Mouse (Mus musculus) myocyte (in vitro differentiated cells): ENCODE measurements around the gene Rnf214. TPM values are rescaled to one million over a fixed set of nuclear protein-coding genes. Genes with fewer than 3 reads are reported as not detected.

Experiments used
- H3K27me3 ChIP-seq: one replicate; pipeline ENCODE4 v1.6.1; 2011; ENCODE audit not compliant: control insufficient read depth, insufficient read depth, insufficient read length
- H3K36me3 ChIP-seq: one replicate; pipeline ENCODE4 v1.6.1; 2011; ENCODE audit not compliant: control insufficient read depth, insufficient read depth
- H3K4me2 ChIP-seq: one replicate; pipeline ENCODE4 v1.6.1; 2011; ENCODE audit warnings: low read depth, control low read depth
- H3K4me3 ChIP-seq: one replicate; pipeline ENCODE4 v1.5.1; 2011; ENCODE audit warnings: mild to moderate bottlenecking, control low read depth, moderate library complexity
- H3K79me2 ChIP-seq: one replicate; pipeline ENCODE4 v1.6.1; 2011; ENCODE audit not compliant: control insufficient read depth, insufficient read depth
- H3ac ChIP-seq: one replicate; pipeline ENCODE4 v1.6.1; 2011; ENCODE audit not compliant: control insufficient read depth, insufficient read length
- CEBPB ChIP-seq: IDR thresholded peaks from 2 replicates; pipeline ENCODE4 v1.6.1; 2011; ENCODE audit warnings: mild to moderate bottlenecking, moderate library complexity; ENCODE audit not compliant: poor library complexity, insufficient read depth, severe bottlenecking
- E2F4 ChIP-seq: IDR thresholded peaks from one replicate; pipeline ENCODE4 v1.6.1; 2011; ENCODE audit warnings: mild to moderate bottlenecking, control low read depth, moderate library complexity; ENCODE audit not compliant: insufficient read depth
- MAX ChIP-seq: IDR thresholded peaks from one replicate; pipeline ENCODE4 v1.6.1; 2011; ENCODE audit warnings: low read depth, mild to moderate bottlenecking, control low read depth
- MYOD1 ChIP-seq, 3 experiments: IDR thresholded peaks; one replicate each; pipeline ENCODE4 v1.6.1; 2011; ENCODE audit warnings: control low read depth in 2 of 3, low read depth in 2 of 3, mild to moderate bottlenecking in 2 of 3, moderate library complexity in 1 of 3; ENCODE audit not compliant: insufficient read length in 2 of 3, control insufficient read depth in 1 of 3
- MYOG ChIP-seq, 3 experiments: IDR thresholded peaks; one replicate each; pipeline ENCODE4 v1.6.1; 2011; ENCODE audit warnings: control low read depth in 2 of 3, low read depth in 2 of 3, mild to moderate bottlenecking in 2 of 3; ENCODE audit not compliant: insufficient read length in 2 of 3, control insufficient read depth in 1 of 3, insufficient read depth in 1 of 3
- POLR2A ChIP-seq: IDR thresholded peaks from one replicate; pipeline ENCODE4 v1.6.1; 2011; ENCODE audit warnings: low read depth, mild to moderate bottlenecking, control low read depth, moderate library complexity; ENCODE audit not compliant: insufficient read length
- POLR2AphosphoS2 ChIP-seq: IDR thresholded peaks from one replicate; pipeline ENCODE4 v1.6.1; 2011; ENCODE audit warnings: low read depth, control low read depth; ENCODE audit not compliant: insufficient read length
- REST ChIP-seq: IDR thresholded peaks from one replicate; pipeline ENCODE4 v1.6.1; 2011; ENCODE audit warnings: mild to moderate bottlenecking, control low read depth, moderate library complexity; ENCODE audit not compliant: insufficient read depth, insufficient read length
- SRF ChIP-seq: IDR thresholded peaks from one replicate; pipeline ENCODE4 v1.6.1; 2011; ENCODE audit warnings: low read depth; ENCODE audit not compliant: control insufficient read depth, insufficient read length
- TCF12 ChIP-seq: IDR thresholded peaks from one replicate; pipeline ENCODE4 v1.6.1; 2011; ENCODE audit warnings: mild to moderate bottlenecking, control low read depth; ENCODE audit not compliant: poor library complexity, insufficient read depth, severe bottlenecking
- TCF3 ChIP-seq: IDR thresholded peaks from one replicate; pipeline ENCODE4 v1.6.1; 2011; ENCODE audit warnings: low read depth, control low read depth; ENCODE audit not compliant: insufficient read length
- USF1 ChIP-seq: IDR thresholded peaks from one replicate; pipeline ENCODE4 v1.6.1; 2011; ENCODE audit warnings: low read depth, mild to moderate bottlenecking, control low read depth, moderate library complexity
- polyA plus RNA-seq: library from polyadenylated mRNA; unstranded; fragments of >200 nt; fragmentation: generic; extraction: Trizol; gene quantifications from one replicate; pipeline ENCODE4 v1.2.1, GENCODE M21; 2012; ENCODE audit warnings: missing spikeins

The Rnf214 gene
- 14.6 TPM for polyA plus RNA-seq

GRCm38 (mm10) chr9:45906355-45907077, at the start of gene Rnf214, which contains the start of gene Pcsk7:
Gene Rnf214 (minus strand): TSS chr9:45906911.
Gene Pcsk7 (plus strand): TSS chr9:45906497.
- Histone ChIP-seq H3ac (peak within 1 kb of the TSS; percentile 98), H3K4me2 (peak within 1 kb of the TSS; percentile 98), H3K27me3 (no peaks in the 10 kb centered on the region), H3K79me2 (peaks cover 25% of the 10 kb centered on the region), H3K4me3 (peak within 1 kb of the TSS; percentile 94), H3K36me3 (peaks cover 11% of the 10 kb centered on the region)
- TF ChIP-seq USF1: no peak
- TF ChIP-seq REST: no peak
- no peak for TF ChIP-seq TCF12
- TF ChIP-seq POLR2A: peak; percentile 87
- TF ChIP-seq MAX: no peak
- no peak for TF ChIP-seq MYOG (IDR thresholded peaks at IDR 0.05; ENCODE audit: control insufficient read depth in 1 of 3, insufficient read depth in 1 of 3, insufficient read length in 2 of 3, low read depth in 2 of 3)
- TF ChIP-seq CEBPB: no peak
- no peak for TF ChIP-seq SRF
- TF ChIP-seq MYOD1 (IDR thresholded peaks at IDR 0.05; ENCODE audit: control insufficient read depth in 1 of 3, insufficient read length in 2 of 3, low read depth in 2 of 3): peak in 1 of 3 experiments; percentile 56
- peak; percentile 79 for TF ChIP-seq POLR2AphosphoS2
- no peak for TF ChIP-seq E2F4

GRCm38 (mm10) chr9:45955107-45955963, 48.6 kb upstream of the Rnf214 start, which contains the start of gene Sidt2:
Gene Sidt2 (minus strand): TSS chr9:45955258.
- H3K4me3 ChIP-seq: peak within 1 kb of the TSS; percentile 73
- peaks cover 10% of the 10 kb centered on the region for H3K36me3 ChIP-seq
- no peak for TF ChIP-seq SRF
- TF ChIP-seq REST: no peak
- no peak for TF ChIP-seq MAX
- TF ChIP-seq MYOD1 (IDR thresholded peaks at IDR 0.05; ENCODE audit: control insufficient read depth in 1 of 3, insufficient read length in 2 of 3, low read depth in 2 of 3): no peak
- TF ChIP-seq MYOG (IDR thresholded peaks at IDR 0.05; ENCODE audit: control insufficient read depth in 1 of 3, insufficient read depth in 1 of 3, insufficient read length in 2 of 3, low read depth in 2 of 3): no peak
- no peak for TF ChIP-seq TCF12
- peak; percentile 23 for TF ChIP-seq POLR2AphosphoS2
- TF ChIP-seq USF1: no peak
- TF ChIP-seq POLR2A: peak; percentile 37
- no peak for TF ChIP-seq TCF3
- no peak for TF ChIP-seq CEBPB
- peak within 1 kb of the TSS; percentile 94 for H3K4me2 ChIP-seq
- H3ac ChIP-seq: peak within 1 kb of the TSS; percentile 83
- peaks cover 17% of the 10 kb centered on the region for H3K79me2 ChIP-seq
- H3K27me3 ChIP-seq: no peaks in the 10 kb centered on the region

GRCm38 (mm10) chr9:45954294-45955106, 47.8 kb upstream of the Rnf214 start:
- Histone ChIP-seq H3K4me3 (peak overlapping the region; percentile 73), H3K79me2 (peaks cover 17% of the 10 kb centered on the region), H3ac (peak overlapping the region; percentile 83), H3K4me2 (peak overlapping the region; percentile 94), H3K36me3 (peaks cover 19% of the 10 kb centered on the region), H3K27me3 (no peaks in the 10 kb centered on the region)
- TF ChIP-seq TCF12: no peak
- TF ChIP-seq POLR2A: peak; percentile 30
- peak in 1 of 3 experiments; percentile 22 for TF ChIP-seq MYOG (IDR thresholded peaks at IDR 0.05; ENCODE audit: control insufficient read depth in 1 of 3, insufficient read depth in 1 of 3, insufficient read length in 2 of 3, low read depth in 2 of 3)

- TF ChIP-seq USF1: no peak
- TF ChIP-seq REST: no peak
- no peak for TF ChIP-seq MYOD1 (IDR thresholded peaks at IDR 0.05; ENCODE audit: control insufficient read depth in 1 of 3, insufficient read length in 2 of 3, low read depth in 2 of 3)
- TF ChIP-seq POLR2AphosphoS2: no peak
- TF ChIP-seq SRF: no peak
- TF ChIP-seq E2F4: no peak
- TF ChIP-seq TCF3: no peak
- no peak for TF ChIP-seq CEBPB
- TF ChIP-seq MAX: no peak
- TF ChIP-seq TCF12: no peak
- TF ChIP-seq MYOG (IDR thresholded peaks at IDR 0.05; ENCODE audit: control insufficient read depth in 1 of 3, insufficient read depth in 1 of 3, insufficient read length in 2 of 3, low read depth in 2 of 3): no peak
- peak overlapping the region; percentile 94 for H3K4me2 ChIP-seq
These were observed 47.0 kb upstream of the Rnf214 start for GRCm38 (mm10) chr9:45953511-45954293.

More at GRCm38 (mm10) chr9:45953511-45954293, 47.0 kb upstream of the Rnf214 start:
- Histone ChIP-seq H3K36me3 (peaks cover 23% of the 10 kb centered on the region), H3K27me3 (no peaks in the 10 kb centered on the region), H3K4me3 (peak overlapping the region; percentile 73), H3ac (peak overlapping the region; percentile 83), H3K79me2 (peaks cover 17% of the 10 kb centered on the region)
